Mouse (Mus musculus) frontal cortex, postnatal 25 days (tissue): Measurements from ENCODE around the gene Fgfr2.

Experiments
- DNase-seq, 2 experiments: peaks; one replicate each; pipeline ENCODE4 v3.0.0; 2022; ENCODE audit warnings: low spot score in 2 of 2

Fgfr2 gene

DNA sequence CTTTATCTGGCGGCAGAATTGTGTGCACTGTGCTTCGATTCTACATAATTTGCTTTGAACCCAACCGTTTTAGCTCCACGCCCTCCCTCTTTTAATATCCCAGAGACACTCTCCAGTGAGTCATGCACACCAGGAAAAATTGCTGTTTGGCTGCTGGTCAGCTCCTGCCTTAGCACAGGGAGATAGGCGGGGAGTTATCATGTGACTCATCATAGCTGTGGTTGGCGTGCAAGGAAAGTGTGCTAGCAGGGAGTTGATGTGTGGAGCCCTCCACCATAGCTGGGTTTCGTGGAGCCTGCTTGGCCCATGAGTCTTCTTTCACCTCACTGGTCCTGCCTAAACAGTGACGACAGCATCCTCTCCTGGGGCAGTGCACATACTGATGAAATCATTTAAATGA lies 2315.4 kb downstream of the Fgfr2 start:
- peak in 1 of 2 experiments; percentile 30 for DNase-seq

DNA sequence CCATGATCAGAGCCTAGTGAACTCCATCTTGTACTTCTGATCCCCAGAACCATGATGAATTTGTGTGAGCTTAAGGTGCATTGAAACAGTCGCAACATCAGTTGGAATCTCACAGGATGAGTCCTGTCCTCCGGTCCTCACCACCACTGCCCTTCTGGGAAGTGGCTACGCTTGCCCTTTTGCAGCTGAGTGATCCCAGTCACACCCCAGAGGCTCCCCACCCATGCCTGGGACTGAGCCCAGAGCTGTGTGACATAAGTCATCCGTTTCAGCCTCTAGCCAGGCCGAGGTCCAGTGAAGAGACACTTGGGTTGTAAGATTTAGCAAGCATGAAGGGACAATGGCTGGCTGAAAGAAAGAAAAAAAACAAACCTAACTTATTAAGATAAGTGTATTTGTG lies 2318.2 kb downstream of the Fgfr2 start:
- DNase-seq: no peak

DNA sequence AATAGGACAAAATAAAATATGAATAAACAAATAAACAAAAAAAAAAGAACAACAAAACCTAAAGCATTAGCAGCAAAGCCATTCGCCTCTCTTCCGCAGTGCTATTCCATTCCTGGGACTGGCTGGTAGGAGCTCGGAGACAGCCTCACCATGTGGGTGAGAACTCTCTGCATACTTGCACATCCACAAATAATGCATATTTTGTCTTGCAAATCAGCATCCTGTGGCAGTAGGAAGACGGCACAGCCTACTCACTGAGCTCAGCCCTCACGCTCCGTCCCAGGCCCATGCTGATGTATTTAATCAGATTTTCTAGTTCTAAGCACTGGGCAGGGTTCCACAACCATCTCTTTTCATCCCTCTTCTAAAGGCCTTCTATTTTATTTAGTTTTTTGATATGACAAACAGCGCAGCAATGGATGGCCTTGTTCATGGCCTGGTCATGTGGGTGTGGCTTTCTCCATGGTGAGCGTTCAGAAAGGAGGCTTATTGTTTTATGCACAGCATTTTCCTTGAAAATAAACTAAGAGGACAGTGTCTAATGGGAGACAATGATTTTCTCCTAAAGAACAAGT lies 2319.8 kb downstream of the Fgfr2 start:
- no peak for DNase-seq

DNA sequence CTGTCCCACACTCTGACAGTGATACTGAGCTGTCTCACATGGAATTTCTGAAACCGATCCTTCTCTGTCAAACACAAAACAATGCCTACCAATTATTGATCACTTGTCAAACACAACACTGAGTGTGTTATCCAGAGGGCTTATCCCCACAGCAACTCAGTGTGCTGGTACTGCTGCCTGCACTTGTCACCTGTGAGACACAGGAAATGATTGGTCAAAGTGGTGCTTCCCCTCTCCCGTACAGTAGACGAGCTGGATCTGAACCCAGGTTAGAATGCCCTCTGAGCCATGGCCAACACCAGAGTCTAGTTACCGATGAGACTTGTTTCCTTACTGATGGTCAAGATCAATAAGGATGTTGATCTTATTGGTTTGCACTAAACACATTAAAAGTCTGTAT lies 2321.3 kb downstream of the Fgfr2 start:
- no peak for DNase-seq

DNA sequence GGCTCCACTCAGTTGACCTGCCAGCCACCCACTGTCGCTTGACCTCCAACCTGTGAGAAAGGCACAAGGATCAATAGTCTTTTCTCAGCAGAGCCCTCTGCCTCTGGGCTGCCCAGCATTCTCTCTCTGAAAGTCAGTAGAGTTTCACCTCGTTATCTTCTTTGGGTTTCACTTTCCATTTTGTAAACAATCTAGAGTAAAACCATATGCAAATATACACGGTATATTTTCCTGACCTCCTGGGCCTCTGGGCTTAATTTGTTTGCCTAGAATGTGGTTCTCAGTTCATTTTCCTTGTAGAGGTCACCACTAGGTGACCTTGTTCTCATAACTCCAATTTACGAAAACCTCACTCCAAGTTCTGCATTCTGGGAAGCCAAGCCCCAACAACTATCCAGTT lies 2322.5 kb downstream of the Fgfr2 start:
- no peak for DNase-seq

DNA sequence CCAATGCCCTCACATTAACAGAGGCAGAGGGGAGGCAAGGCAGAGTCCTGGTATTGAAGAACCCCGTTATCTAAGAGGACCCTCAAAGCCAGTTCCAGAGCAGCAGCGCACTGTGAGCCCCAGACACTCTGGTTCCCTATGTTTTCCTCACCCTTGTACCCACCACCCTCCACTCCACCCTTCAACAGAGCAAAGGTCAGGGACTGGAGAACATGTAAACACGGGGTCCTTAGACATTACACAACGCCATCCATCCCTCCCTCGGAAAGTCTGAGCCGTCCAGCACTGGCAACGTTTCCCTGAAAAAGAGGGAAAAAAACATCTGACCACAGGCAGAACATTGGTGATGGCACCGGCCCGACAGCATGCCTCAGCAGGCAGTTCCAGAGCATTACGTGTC lies 2323.7 kb downstream of the Fgfr2 start:
- DNase-seq: no peak

DNA sequence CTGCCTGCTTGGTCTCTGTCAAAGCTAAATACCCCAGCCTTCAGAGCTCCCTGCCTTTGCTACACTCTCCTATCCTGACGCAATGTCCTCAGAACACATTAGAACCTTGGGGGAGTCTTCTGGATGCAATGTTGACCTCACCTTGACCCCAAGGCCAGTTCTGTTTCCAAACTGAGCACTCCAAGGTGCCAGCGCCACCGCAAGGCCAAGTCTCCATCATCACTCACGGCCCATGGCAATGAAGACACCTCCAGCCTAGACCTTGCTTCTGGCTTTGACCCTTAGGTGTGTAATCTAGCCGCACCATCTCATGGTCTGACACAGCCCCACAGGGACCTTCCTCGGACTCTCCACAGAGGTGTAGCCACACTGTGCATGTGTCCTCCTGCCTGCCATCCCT lies 2325.6 kb downstream of the Fgfr2 start:
- DNase-seq: no peak

DNA sequence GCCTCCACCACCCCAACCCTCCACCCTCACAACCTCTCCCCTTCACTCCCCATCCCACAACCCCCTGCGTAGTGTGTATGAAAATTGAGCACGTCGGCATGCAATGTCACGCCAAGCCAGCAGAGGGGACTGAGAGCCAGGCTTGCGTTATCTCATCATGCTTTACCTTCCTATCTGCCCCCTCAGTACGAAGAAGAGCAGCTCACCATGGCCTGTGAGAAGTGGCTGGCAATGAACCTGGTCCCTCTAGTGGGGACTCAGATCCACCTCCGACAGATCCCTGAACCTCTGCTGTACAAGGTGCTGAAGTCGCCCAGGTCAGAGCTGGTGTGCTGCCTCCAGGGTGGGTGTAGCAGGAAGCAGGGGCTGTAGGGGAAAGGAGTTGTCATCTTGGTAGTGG lies 2326.4 kb downstream of the Fgfr2 start:
- no peak for DNase-seq

DNA sequence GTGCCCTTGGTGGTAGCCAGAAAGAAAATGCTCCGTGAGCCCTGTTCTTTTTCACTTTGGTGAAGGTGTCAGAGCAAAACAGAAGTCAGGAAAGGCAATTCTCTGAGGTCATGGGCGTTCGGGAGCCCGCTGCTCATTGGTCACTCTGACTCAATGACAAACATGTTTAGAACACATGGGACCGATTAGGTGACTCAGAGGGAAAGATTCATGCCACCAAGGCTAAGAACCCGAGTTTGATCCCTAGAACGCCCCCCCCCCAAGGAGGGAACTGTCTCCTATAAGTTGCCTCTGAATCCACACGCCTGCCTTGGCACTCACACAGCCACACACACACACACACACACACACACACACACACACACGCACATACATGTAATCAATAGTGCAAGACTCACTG lies 2329.5 kb downstream of the Fgfr2 start:
- DNase-seq: no peak

DNA sequence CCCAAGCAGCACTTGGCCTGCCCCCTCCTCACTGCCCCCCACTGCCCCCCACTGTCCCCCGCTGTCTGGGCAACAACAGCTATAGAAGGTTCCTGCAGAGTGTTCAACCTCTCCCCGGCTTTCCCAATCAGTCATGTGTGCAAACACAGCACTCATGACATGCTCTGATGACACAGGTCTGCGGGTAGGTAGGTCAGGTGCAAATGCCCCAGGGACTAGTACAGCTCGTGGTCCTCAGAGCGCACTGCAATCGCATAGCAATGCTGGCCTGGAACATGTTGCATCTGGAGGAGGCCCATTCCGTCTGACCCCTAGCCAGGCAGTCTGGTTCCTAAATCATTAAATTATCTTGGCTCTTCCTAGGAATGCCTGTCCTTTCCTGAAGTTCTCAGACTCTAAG lies 2333.7 kb downstream of the Fgfr2 start:
- no peak for DNase-seq

DNA sequence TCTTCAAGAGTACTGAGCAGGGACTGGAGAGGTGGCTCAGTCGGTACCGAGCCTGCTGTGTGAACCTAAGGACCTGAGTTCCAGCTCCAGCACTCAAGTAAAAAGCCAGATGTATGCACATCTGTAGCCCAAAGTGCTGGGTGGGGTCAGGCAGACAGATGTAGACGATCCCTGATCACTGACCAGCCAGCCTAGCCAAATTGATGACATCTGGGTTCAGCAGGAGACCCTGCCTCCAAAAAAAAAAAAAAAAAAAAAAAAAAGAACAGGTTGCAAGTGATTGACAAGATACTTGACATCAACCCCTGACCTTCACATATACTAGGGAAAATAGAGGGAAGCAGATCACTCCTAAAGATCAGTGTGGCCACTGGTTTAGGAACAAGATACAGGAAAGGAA lies 2334.2 kb downstream of the Fgfr2 start:
- no peak for DNase-seq

DNA sequence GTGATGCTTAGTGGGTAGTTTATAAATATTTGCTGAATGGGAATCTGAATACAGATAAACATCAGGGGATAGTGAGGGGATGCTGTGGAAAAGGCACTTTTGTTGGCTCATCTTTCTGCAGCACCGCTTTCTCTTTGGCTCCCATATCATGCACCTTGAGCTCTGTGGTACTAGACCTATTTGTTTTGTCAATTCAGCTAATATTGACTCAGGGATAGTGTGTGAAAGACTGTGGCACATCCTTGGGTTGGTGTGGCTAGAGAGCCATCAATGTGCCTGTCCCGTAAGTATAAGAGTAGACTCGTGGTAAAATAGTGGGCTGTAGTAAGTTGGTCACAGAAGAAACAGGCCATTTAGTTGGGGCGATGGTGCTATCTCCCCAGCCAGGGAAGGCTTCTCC lies 2335.6 kb downstream of the Fgfr2 start:
- DNase-seq: no peak

DNA sequence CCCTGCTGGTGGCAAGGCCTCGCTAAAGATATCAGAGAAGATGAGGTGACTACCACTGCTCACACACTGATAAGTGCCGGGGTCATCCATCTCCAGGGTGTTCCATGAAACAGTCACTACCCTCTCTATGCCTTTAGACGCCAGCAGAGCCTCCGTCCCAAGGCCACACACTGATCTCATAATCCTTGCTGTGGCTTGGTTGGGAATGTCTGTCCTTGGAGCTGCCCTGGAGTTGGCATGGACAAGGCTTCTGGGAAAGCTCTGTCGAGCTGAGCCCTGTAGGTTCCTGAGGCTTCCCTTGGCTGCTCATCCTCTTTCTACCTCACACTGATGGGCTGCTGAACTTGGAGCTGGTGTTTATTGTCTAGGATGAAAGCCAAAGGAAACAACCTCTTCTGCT lies 2336.4 kb downstream of the Fgfr2 start:
- no peak for DNase-seq

DNA sequence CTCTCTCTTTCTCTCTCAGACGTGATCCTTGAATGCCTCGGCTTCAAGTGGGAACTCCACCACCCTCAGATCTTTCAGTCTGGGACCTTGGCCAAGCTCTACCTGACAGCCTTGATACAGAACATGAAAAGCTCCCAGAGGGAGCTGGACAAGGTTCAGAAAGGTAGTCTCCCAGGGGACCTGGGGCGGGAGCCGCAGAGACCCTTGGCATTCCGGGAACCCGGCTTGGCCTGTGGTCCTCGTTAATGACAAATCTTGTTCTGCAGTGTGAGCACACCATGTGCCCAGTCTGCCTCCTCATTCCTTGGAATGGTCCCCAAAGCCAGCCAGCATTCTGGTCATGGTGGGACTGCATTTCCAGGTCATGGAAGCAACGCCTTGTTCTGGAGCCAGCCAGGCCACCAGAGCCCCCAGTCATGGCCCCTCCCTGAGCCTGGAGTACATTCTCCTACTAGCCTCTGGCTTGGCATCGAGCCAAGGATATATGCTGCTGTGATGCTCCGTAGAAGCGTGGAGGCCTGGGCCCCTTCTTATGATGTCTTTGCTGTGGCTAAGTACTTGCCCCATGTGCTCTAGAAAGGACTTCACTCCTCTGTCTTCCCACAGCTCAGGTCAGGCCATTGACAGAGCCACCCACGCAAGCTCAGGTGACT lies 2337.1 kb downstream of the Fgfr2 start:
- no peak for DNase-seq

DNA sequence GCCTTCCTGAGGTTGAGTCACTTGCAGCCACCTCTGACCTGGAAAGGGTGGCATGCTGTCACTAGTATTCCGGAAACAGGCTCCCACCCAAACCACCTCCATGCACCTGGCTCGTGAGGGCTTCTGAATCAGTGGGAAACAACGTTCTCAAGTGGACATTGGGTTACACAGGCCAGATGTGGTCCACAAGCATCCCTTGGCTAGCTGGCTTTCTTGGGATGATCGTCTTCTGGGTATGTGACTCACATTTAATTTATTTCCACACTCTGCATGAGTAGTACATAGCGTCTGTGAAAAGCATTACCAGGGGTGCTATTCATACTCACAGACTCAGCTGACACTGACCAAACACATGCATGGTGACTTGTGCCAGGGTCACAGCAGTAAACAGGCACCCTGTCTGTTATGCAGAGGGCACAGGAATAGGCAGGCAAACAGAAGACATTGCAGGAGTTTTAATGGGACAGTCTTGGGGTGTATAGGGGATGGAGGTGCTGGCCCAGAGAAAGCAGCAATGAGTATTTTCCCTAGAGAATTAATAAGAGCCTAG lies 2340.6 kb downstream of the Fgfr2 start:
- no peak for DNase-seq

DNA sequence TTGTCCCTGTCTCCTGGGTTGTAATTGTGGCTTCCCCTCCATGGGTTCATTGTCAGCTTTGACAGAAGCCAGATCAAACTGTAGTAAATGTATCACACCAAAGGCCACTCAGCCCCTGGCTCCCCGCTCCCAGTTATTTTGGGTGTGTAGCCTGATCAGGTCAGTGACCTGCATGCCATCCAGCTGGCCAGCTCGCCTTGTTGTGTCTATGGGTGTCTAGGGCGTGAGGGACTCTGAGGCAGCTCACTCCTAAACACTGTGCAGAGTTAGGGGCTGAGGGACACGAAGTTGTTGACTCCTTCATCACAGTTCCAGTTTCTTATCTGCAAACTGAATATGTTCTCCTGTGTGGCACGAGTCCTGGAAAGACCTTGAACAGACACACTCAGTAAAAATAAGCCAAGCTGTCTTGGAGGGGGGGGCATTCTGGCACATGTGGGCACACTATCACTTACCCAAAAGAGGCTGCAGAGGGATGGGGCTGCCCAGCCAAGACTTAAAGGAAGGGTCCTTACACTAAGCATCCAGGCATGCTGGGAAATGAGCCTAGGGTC lies 2342.2 kb downstream of the Fgfr2 start:
- no peak for DNase-seq

DNA sequence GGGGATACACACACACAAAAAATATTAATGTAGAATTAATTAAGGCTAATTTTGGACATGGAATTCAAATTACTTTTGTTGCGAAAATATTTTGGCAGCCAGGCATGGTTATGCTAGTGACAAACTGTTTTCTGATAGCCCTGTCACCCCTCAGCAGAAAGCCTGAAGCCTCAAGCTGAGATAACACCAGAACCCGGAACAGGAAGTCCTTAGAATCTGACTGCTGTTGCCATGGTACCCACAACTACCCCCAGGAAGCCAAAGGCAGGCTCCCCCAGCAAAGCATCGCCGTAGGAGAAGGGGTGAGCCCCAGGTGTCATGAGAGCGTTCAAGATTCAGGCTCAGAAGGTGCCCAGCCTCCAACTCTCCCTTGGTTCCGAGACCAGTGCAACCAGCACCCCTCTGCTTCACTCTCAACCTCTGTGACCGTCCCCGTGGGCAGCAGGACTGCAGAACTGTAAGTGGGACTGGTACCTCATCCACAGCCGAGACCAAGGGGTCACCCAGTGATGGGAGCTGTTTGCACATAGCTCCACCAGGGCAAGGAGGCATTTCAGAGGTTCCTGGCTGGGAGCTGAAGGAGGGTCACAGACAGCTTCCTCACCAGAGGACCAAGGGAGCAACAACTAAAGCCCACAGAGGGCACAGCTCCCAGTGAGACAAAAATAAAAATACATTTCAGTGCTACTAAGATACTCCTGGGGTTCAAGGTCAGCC lies 2349.1 kb downstream of the Fgfr2 start, which contains the start of gene Btbd16:
TSS of gene Btbd16 (plus strand) at position 156 of the 717 bp plus-strand sequence.
- DNase-seq: no peak

DNA sequence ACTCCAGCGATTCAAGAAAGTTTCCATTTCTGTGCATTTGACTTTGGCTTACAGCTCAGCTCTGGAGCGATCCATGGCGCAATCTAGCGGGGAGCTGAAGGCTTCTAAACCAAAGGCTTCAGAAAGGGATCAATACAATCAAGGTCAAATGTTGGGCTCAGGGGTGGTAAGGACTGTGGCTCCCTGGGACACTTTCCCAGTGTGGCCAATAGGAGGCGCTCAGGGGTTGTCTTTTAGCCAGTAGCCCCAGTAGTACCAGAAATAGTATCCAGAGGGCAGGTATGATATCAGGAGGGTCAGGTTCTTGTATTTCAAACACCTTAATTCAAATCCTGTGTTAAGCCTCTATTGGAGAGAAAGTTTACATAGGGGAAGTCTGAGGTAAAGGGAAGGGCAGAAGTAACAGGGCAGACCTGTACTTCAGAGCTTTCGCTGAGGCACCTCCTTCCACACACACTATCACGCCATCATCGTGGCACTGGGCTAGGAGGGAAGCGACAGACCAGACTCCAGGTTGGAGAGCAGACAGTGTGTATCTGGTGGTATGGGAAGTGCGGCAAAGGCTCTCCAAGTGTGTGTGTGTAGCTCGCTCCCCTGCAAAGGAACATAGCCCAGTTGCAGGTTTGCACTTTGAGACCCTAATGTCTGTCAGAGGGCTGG lies 2349.8 kb downstream of the Fgfr2 start:
- no peak for DNase-seq

DNA sequence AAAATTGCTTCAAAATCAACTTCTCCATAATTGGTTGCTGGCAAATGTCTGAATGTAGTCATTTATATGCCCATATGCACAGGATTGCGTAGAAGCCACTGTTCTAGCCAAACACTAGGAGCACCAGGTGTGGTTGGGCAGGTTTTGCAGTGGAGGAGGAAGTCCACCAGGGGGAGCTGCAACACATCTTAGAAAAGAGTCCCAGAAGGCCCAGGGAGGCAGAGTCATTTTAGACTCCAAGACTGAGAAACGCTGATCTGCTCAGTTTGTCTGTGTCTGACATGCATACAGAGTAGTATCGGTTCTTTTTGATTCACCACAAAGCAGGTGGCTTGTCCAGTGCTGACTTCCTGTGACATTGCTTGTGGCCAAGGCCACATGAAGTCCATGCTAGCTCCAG lies 2352.4 kb downstream of the Fgfr2 start:
- peak; percentile 44 to 79 for DNase-seq

DNA sequence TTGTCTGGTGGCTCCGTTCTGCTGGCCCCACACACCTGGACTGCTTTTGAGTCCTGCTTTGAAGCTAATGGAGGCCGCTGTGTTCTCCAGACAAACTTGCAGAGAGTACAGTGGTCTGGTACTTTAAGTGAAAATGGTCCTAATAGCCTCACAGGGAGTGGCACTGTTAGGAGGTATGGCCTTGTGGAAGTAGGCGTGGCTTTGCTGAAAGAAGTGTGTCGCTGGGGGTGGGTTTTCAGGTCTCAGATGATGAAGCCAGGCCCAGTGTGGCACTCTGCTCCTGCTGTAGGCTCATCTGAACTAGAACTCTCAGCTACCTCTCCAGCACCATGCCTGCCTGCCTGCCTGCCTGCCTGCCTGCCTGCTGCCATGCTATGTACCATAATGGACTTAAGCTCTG lies 2355.0 kb downstream of the Fgfr2 start:
- no peak for DNase-seq

DNA sequence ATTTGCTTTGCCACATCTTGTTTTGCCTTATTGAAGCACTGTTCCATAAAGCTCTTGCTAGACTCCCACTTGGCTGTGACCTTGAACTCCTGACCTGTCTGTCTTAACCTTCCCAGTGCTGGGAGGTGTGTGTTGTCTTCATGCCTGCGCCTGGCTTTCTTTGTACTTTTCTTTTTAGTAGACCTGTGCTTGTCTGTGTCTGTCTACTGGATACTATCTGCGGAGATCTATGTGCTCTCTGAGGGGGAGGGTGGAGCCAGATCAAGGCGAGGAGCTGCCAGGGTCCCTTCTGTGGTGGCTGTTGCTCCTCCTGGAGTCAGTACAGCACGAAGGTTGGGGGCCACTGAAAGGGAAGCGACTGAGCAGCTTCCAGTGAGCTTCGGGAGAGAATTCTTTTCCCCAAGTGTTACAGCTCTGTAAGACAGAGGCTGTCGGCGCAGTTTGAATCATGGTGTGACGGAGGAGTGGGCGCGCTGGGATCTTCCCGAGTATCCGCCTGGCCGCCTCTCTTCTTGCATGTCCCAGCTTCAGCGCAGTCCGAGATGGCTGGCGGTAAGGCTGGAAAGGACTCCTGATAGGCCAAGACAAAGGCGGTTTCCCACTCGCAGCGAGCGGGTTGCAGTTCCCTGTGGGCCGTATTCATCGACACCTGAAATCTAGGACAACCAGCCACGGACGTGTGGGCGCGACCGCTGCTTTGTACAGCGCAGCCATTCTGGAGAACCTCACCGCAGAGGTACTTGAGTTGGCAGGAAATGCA lies 2356.6 kb downstream of the Fgfr2 start:
- DNase-seq: no peak
